Mouse (Mus musculus) CH12.LX (cell line): ENCODE data around the gene Fgd6. TPM values are rescaled to one million over a fixed set of nuclear protein-coding genes. Genes with fewer than 3 reads are reported as not detected.
A peak's percentile ranks its signal among the peaks of the same experiment; 100 is the strongest.

Experiments
- DNase-seq: peaks from one replicate; pipeline ENCODE4 v3.0.0-alpha.2; 2013; ENCODE audit errors: extremely low read depth
- H3K27ac ChIP-seq: 2 replicates; pipeline ENCODE4 v1.5.1; 2012; ENCODE audit warnings: low read depth, mild to moderate bottlenecking, control low read depth, moderate library complexity; ENCODE audit not compliant: insufficient read depth
- H3K27me3 ChIP-seq: replicated peaks from 2 replicates; pipeline ENCODE3; 2012; ENCODE audit warnings: inconsistent platforms
- H3K36me3 ChIP-seq, 2 experiments: replicated peaks in 1 of 2; 2 replicates each; pipeline versions ENCODE3 to v1.6.1; 2012; ENCODE audit warnings: inconsistent platforms in 1 of 2, low read length in 1 of 2, mild to moderate bottlenecking in 1 of 2, mixed read lengths in 1 of 2, moderate library complexity in 1 of 2; ENCODE audit not compliant: control insufficient read depth in 1 of 2, insufficient read depth in 1 of 2
- H3K4me1 ChIP-seq, 2 experiments: 2 replicates each; pipeline ENCODE4 v1.6.1; 2012; ENCODE audit warnings: inconsistent platforms in 1 of 2, moderate library complexity in 1 of 2; ENCODE audit not compliant: insufficient read depth in 2 of 2, control insufficient read depth in 1 of 2
- H3K4me2 ChIP-seq: 2 replicates; pipeline ENCODE4 v1.6.1; 2012; ENCODE audit warnings: low read depth, mild to moderate bottlenecking, control low read depth; ENCODE audit not compliant: poor library complexity, insufficient read depth, severe bottlenecking
- H3K4me3 ChIP-seq, 3 experiments: fragments of 150-350 bp in 1 of 3; sonication (generic) in 1 of 3; replicated peaks in 1 of 3; 2 replicates each; pipeline versions ENCODE3 to v1.5.1; 2011 to 2012; ENCODE audit warnings: low read depth in 2 of 3, low read length in 2 of 3, mild to moderate bottlenecking in 2 of 3, moderate library complexity in 2 of 3, control low read depth in 1 of 3, improper control_type of control experiment in 1 of 3, inconsistent platforms in 1 of 3, mixed read lengths in 1 of 3; ENCODE audit not compliant: poor library complexity in 1 of 3
- H3K79me2 ChIP-seq: replicated peaks from 2 replicates; pipeline ENCODE4 v1.6.1; 2012; ENCODE audit warnings: mild to moderate bottlenecking, moderate library complexity; ENCODE audit not compliant: control insufficient read depth, poor library complexity, insufficient read depth, severe bottlenecking; ENCODE audit errors: extremely low read depth
- H3K9ac ChIP-seq: 2 replicates; pipeline ENCODE4 v1.6.1; 2012; ENCODE audit warnings: low read depth, mild to moderate bottlenecking, control low read depth, moderate library complexity; ENCODE audit not compliant: insufficient read depth
- H3K9me3 ChIP-seq: replicated peaks from 2 replicates; pipeline ENCODE3; 2012; ENCODE audit warnings: low read length, inconsistent platforms, mixed read lengths
- BHLHE40 ChIP-seq: IDR thresholded peaks from 2 replicates; pipeline ENCODE4 v1.6.1; 2011; ENCODE audit warnings: mild to moderate bottlenecking, low read depth, low read length, improper control_type of control experiment
- CHD1 ChIP-seq: IDR thresholded peaks from 2 replicates; pipeline ENCODE4 v1.6.1; 2012; ENCODE audit warnings: low read depth, low read length, improper control_type of control experiment, inconsistent platforms
- CTCF ChIP-seq, 2 experiments: IDR thresholded peaks in 1 of 2; conservative IDR thresholded peaks in 1 of 2; 2 replicates each; pipeline ENCODE4 v1.5.1; 2011 to 2012; ENCODE audit warnings: low read depth in 2 of 2, low read length in 2 of 2, improper control_type of control experiment in 1 of 2, inconsistent platforms in 1 of 2, mild to moderate bottlenecking in 1 of 2, moderate library complexity in 1 of 2
- ELF1 ChIP-seq: IDR thresholded peaks from 2 replicates; pipeline ENCODE4 v1.6.1; 2014; ENCODE audit warnings: low read depth, mild to moderate bottlenecking, inconsistent platforms, low read length, improper control_type of control experiment
- EP300 ChIP-seq: IDR thresholded peaks from 2 replicates; pipeline ENCODE4 v1.6.1; 2011; ENCODE audit warnings: low read length, improper control_type of control experiment
- GABPA ChIP-seq: IDR thresholded peaks from 2 replicates; pipeline ENCODE4 v1.6.1; 2012; ENCODE audit warnings: low read depth, low read length, improper control_type of control experiment, inconsistent platforms; ENCODE audit not compliant: insufficient replicate concordance
- HCFC1 ChIP-seq: IDR thresholded peaks from 2 replicates; pipeline ENCODE4 v1.6.1; 2012; ENCODE audit warnings: low read depth, mild to moderate bottlenecking, inconsistent platforms, low read length, improper control_type of control experiment
- JUN ChIP-seq: IDR thresholded peaks from 2 replicates; pipeline ENCODE4 v1.6.1; 2011; ENCODE audit warnings: low read depth, mild to moderate bottlenecking, low read length, improper control_type of control experiment, moderate library complexity; ENCODE audit not compliant: insufficient read depth
- JUND ChIP-seq: conservative IDR thresholded peaks from 2 replicates; pipeline ENCODE4 v1.6.1; 2011; ENCODE audit warnings: low read depth, low read length, improper control_type of control experiment
- MAX ChIP-seq: IDR thresholded peaks from 2 replicates; pipeline ENCODE4 v1.6.1; 2011; ENCODE audit warnings: low read length, improper control_type of control experiment
- MYC ChIP-seq: IDR thresholded peaks from 2 replicates; pipeline ENCODE4 v1.6.1; 2011; ENCODE audit warnings: low read depth, mild to moderate bottlenecking, improper control_type of control experiment, low read length
- POLR2A ChIP-seq: IDR thresholded peaks from 2 replicates; pipeline ENCODE4 v1.6.1; 2011; ENCODE audit warnings: low read depth, mild to moderate bottlenecking, improper control_type of control experiment, low read length
- POLR2AphosphoS2 ChIP-seq: IDR thresholded peaks from 2 replicates; pipeline ENCODE4 v1.6.1; 2011; ENCODE audit warnings: low read depth, low read length, improper control_type of control experiment
- RAD21 ChIP-seq: IDR thresholded peaks from 2 replicates; pipeline ENCODE4 v1.6.1; 2011; ENCODE audit warnings: low read depth, mild to moderate bottlenecking, low read length, improper control_type of control experiment, moderate library complexity
- RCOR1 ChIP-seq: conservative IDR thresholded peaks from 2 replicates; pipeline ENCODE4 v1.6.1; 2012; ENCODE audit warnings: low read depth, mild to moderate bottlenecking, inconsistent platforms, low read length, improper control_type of control experiment
- SIN3A ChIP-seq: IDR thresholded peaks from 2 replicates; pipeline ENCODE4 v1.6.1; 2012; ENCODE audit warnings: low read length, improper control_type of control experiment, inconsistent platforms
- SMC3 ChIP-seq: IDR thresholded peaks from 2 replicates; pipeline ENCODE4 v1.6.1; 2011; ENCODE audit warnings: low read depth, low read length, improper control_type of control experiment
- TCF12 ChIP-seq: IDR thresholded peaks from 2 replicates; pipeline ENCODE4 v1.6.1; 2014; ENCODE audit warnings: low read depth, mild to moderate bottlenecking, inconsistent platforms, low read length, improper control_type of control experiment
- USF1 ChIP-seq: IDR thresholded peaks from 2 replicates; pipeline ENCODE4 v1.6.1; 2014; ENCODE audit warnings: low read depth, mild to moderate bottlenecking, inconsistent platforms, low read length, improper control_type of control experiment
- ZKSCAN1 ChIP-seq: IDR thresholded peaks from 2 replicates; pipeline ENCODE4 v1.6.1; 2012; ENCODE audit warnings: low read depth, inconsistent platforms, low read length, improper control_type of control experiment, borderline replicate concordance
- ZNF384 ChIP-seq: IDR thresholded peaks from 2 replicates; pipeline ENCODE4 v1.6.1; 2012; ENCODE audit warnings: low read depth, low read length, improper control_type of control experiment, inconsistent platforms
- dilution Hi-C: fragments of 300-500 bp; cut with MboI; formaldehyde crosslinking; loops from 2 replicates; pipeline ENCODE4 v1.14.3; 2020; ENCODE audit warnings: low sequenced_read_pairs; ENCODE audit not compliant: extremely low pct_unique_long_range_greater_than_20kb, extremely low pct_ligation_motif_present
- in situ Hi-C: fragments of 300-500 bp; cut with MboI; formaldehyde crosslinking; loops from 3 replicates; pipeline ENCODE4 v1.14.3; 2019; ENCODE audit warnings: low sequenced_read_pairs, low pct_ligation_motif_present, low pct_unique_long_range_greater_than_20kb, mixed read lengths
- polyA plus RNA-seq: library from polyadenylated mRNA; unstranded; fragments of >175 nt; gene quantifications from 2 replicates; pipeline ENCODE4 v1.2.1, GENCODE M21; 2012; ENCODE audit warnings: low read depth; ENCODE audit not compliant: insufficient read length
- total RNA-seq, 2 experiments: library from RNA; depleted of rRNA; stranded (reverse); fragments of 300-350 nt in 1 of 2; fragments of >200 nt in 1 of 2; gene quantifications; 2 replicates each; pipeline ENCODE4 v1.2.3; 2012 to 2014

Fgd6 gene
- total and polyA plus RNA-seq, 3 experiments: 3.3 to 7.2 (median 5.0) TPM

- Histone ChIP-seq H3K9me3 (no peaks in the 10 kb centered on the region), H3K27me3 (no peaks in the 10 kb centered on the region), H3K79me2 (peaks cover 5% of the 10 kb centered on the region; the same call in 1 of the 2 replicates), H3K9ac (no peak overlapping the region), H3K4me3 (no peak overlapping the region), H3K36me3 (peaks cover 7 to 28% of the 10 kb centered on the region in 2 experiments), H3K27ac (no peak overlapping the region), H3K4me2 (no peak overlapping the region), H3K4me1 (no peaks in the 10 kb centered on the region)
- dilution Hi-C loops (no loop called here), in situ Hi-C loops (no loop called here)
- TF ChIP-seq HCFC1: no peak
- no peak for TF ChIP-seq POLR2AphosphoS2
- no peak for TF ChIP-seq RCOR1
- TF ChIP-seq EP300: no peak
- TF ChIP-seq ZKSCAN1: no peak
- TF ChIP-seq MYC: no peak
- TF ChIP-seq TCF12: no peak
- TF ChIP-seq USF1: no peak
- no peak for DNase-seq
These were observed 24.8 kb upstream of the Fgd6 start for GRCm38 (mm10) chr10:94011024-94011423.

GRCm38 (mm10) chr10:94013196-94013595 lies 22.6 kb upstream of the Fgd6 start:
- dilution Hi-C loops (no loop called here), in situ Hi-C loops (no loop called here)
- Histone ChIP-seq H3K4me2 (no peak overlapping the region), H3K79me2 (peaks cover 5% of the 10 kb centered on the region; the same call in 1 of the 2 replicates), H3K36me3 (peaks cover 0 to 22% of the 10 kb centered on the region in 2 experiments), H3K27me3 (no peaks in the 10 kb centered on the region), H3K4me3 (no peak overlapping the region), H3K9ac (no peak overlapping the region), H3K9me3 (no peaks in the 10 kb centered on the region), H3K4me1 (no peaks in the 10 kb centered on the region), H3K27ac (no peak overlapping the region)
- DNase-seq: peak; percentile 78
- TF ChIP-seq CTCF (conservative IDR thresholded peaks at IDR 0.05 in 1 of 2, IDR thresholded peaks at IDR 0.05 in 1 of 2; ENCODE audit: low read depth in 2 of 2, low read length in 2 of 2) (peak; percentile 40 to 78; a peak in 3 of 4 replicates), ELF1 (no peak), BHLHE40 (no peak), MYC (no peak), ZNF384 (no peak), RAD21 (peak; percentile 70), JUN (no peak), GABPA (no peak), CHD1 (no peak), MAX (no peak), SIN3A (no peak), JUND (no peak), POLR2A (no peak), SMC3 (peak; percentile 83)
